Comparison of ENCODE assay signal across 8 mouse cellular contexts in the genomic region with DNA sequence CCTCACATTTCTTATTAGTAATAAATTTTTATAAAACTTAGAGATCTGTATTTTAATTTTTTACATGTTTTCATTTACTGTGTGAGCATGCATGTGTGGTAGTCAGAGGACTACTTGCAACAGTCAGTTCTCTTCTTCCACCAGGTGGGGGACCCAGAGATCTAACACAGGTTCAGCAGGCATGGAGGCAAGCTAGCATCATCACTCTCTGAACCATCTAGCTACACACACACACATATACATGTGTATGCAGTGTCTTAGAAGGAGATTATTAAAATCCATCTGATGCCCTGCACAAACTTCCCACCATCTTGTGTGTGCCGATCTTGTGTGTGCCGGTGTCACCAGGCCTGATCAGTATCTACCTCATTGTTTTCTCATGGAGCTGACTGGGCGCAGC. TPM values are rescaled to one million over a fixed set of nuclear protein-coding genes. Genes with fewer than 3 reads are reported as not detected.
A peak's percentile ranks its signal among the peaks of the same experiment; 100 is the strongest.
DNase-seq lines count a peak whose midpoint lies in the region; ATAC-seq lines count a peak whose summit lies in the region.

No protein-coding gene starts in this region.

- peaks cover 7% of the 10 kb centered on the region for H3K4me1 ChIP-seq in embryonic facial prominence, embryonic 10.5 days

- peaks cover 4% of the 10 kb centered on the region; the same call in 1 of the 2 replicates for H3K27me3 ChIP-seq in embryonic facial prominence, embryonic 10.5 days (replicated peaks; ENCODE audit: low read depth, poor library complexity, severe bottlenecking)
- no peaks in the 10 kb centered on the region for H3K27me3 ChIP-seq in splenic B cell, adult 2 months (ENCODE audit: control insufficient read depth, insufficient read depth, low read length, poor library complexity, severe bottlenecking)

- 71% methylated on average over 3 of the region's 3 CpGs for WGBS in embryonic facial prominence, embryonic 10.5 days

- H3K9me3 ChIP-seq in embryonic facial prominence, embryonic 10.5 days = no peaks in the 10 kb centered on the region

- no peak overlapping the region for H3K4me3 ChIP-seq in embryonic facial prominence, embryonic 10.5 days

- H3K36me3 ChIP-seq in embryonic facial prominence, embryonic 10.5 days (replicated peaks) = no peaks in the 10 kb centered on the region
- no peaks in the 10 kb centered on the region for H3K36me3 ChIP-seq in splenic B cell, adult 2 months (ENCODE audit: control insufficient read depth, insufficient read depth, low read length, poor library complexity, severe bottlenecking)

- H3K27ac ChIP-seq in embryonic facial prominence, embryonic 10.5 days (replicated peaks) = no peak overlapping the region

- peak; percentile 41 for DNase-seq in gastrocnemius, postnatal 10 days
- no peak for DNase-seq in gastrocnemius, adult 8-10 months (ENCODE audit: low spot score in 2 of 2)
- peak; percentile 61 for DNase-seq in embryonic facial prominence, embryonic 10.5 days (ENCODE audit: low spot score)
- DNase-seq in heart, postnatal 4 days = peak; percentile 73
- peak; percentile 57 for DNase-seq in layer of hippocampus, adult 9-11 months
- peak; percentile 42 for DNase-seq in splenic B cell, adult 2 months (ENCODE audit: low read depth, low spot score)

- peak; percentile 40 for ATAC-seq in activated CD4-positive, CD25-positive, alpha-beta regulatory T cell, adult 4 months
- peak; percentile 62; the same call in 1 of the 2 replicates for ATAC-seq in megakaryocyte, adult 5-6 weeks (ENCODE audit: poor library complexity, severe bottlenecking)

RNA-seq across cellular contexts. Expression of a gene that starts 15.0 kb away (rescaled TPM):
- total RNA-seq in gastrocnemius, postnatal 10 days (2021) = not detected
- not detected for total RNA-seq in gastrocnemius, adult 8-10 months (2022)
- not detected for polyA plus RNA-seq in activated CD4-positive, CD25-positive, alpha-beta regulatory T cell, adult 4 months (2017; shearing (Covaris generic))
- polyA plus RNA-seq in embryonic facial prominence, embryonic 10.5 days (2016; fragmentation: Nextera tagmentation; extraction: Ambion mirVana) = not detected in 2 replicates
- not detected for total RNA-seq in heart, postnatal 4 days (2021)
- not detected in 2 replicates for total RNA-seq in megakaryocyte, adult 5-6 weeks (2015)
- not detected in 2 replicates for total RNA-seq in megakaryocyte, adult 5-6 weeks (2017)

RNA-seq across cellular contexts. Expression of a gene that starts 24.4 kb away (rescaled TPM):
- not detected for total RNA-seq in gastrocnemius, postnatal 10 days (2021)
- not detected for total RNA-seq in gastrocnemius, adult 8-10 months (2022)
- polyA plus RNA-seq in activated CD4-positive, CD25-positive, alpha-beta regulatory T cell, adult 4 months (2017; shearing (Covaris generic)) = not detected
- polyA plus RNA-seq in embryonic facial prominence, embryonic 10.5 days (2016; fragmentation: Nextera tagmentation; extraction: Ambion mirVana) = not detected in 2 replicates
- total RNA-seq in heart, postnatal 4 days (2021) = not detected
- total RNA-seq in megakaryocyte, adult 5-6 weeks (2015) = not detected in 2 replicates
- total RNA-seq in megakaryocyte, adult 5-6 weeks (2017) = not detected in 2 replicates

RNA-seq across cellular contexts. Expression of a gene that starts 39.0 kb away (rescaled TPM):
- not detected for total RNA-seq in gastrocnemius, postnatal 10 days (2021)
- not detected for total RNA-seq in gastrocnemius, adult 8-10 months (2022)
- polyA plus RNA-seq in activated CD4-positive, CD25-positive, alpha-beta regulatory T cell, adult 4 months (2017; shearing (Covaris generic)) = not detected
- polyA plus RNA-seq in embryonic facial prominence, embryonic 10.5 days (2016; fragmentation: Nextera tagmentation; extraction: Ambion mirVana) = not detected in 2 replicates
- total RNA-seq in heart, postnatal 4 days (2021) = not detected
- total RNA-seq in megakaryocyte, adult 5-6 weeks (2015) = not detected in 2 replicates
- not detected in 2 replicates for total RNA-seq in megakaryocyte, adult 5-6 weeks (2017)

Comparison
In these comparisons a context has a peak if more than half of its experiments do, and no peak if none do; other contexts are left out.
1. DNase-seq: peak in gastrocnemius, postnatal 10 days (single experiment), embryonic facial prominence, embryonic 10.5 days (single experiment), heart, postnatal 4 days (single experiment), layer of hippocampus, adult 9-11 months (single experiment) and splenic B cell, adult 2 months (single experiment); none in gastrocnemius, adult 8-10 months (0 of 2).